Mouse (Mus musculus) CH12.LX (cell line): ENCODE measurements at regions not wholly inside any gene's neighbourhood (a gene's known extent, or its start where the extent isn't known, plus 50 kb on each side); places are given as distances from the start of the nearest gene placed in this dataset.

Experiments
- CTCF ChIP-seq, 2 experiments: IDR thresholded peaks in 1 of 2; conservative IDR thresholded peaks in 1 of 2; 2 replicates each; pipeline ENCODE4 v1.5.1; 2011 to 2012; ENCODE audit warnings: low read depth in 2 of 2, low read length in 2 of 2, improper control_type of control experiment in 1 of 2, inconsistent platforms in 1 of 2, mild to moderate bottlenecking in 1 of 2, moderate library complexity in 1 of 2
- EP300 ChIP-seq: IDR thresholded peaks from 2 replicates; pipeline ENCODE4 v1.6.1; 2011; ENCODE audit warnings: low read length, improper control_type of control experiment
- MAFK ChIP-seq: IDR thresholded peaks from 2 replicates; pipeline ENCODE4 v1.6.1; 2011; ENCODE audit warnings: low read length, improper control_type of control experiment; ENCODE audit not compliant: insufficient replicate concordance
- MEF2A ChIP-seq: IDR thresholded peaks from 2 replicates; pipeline ENCODE4 v1.6.1; 2014; ENCODE audit warnings: low read depth, mild to moderate bottlenecking, inconsistent platforms, low read length, improper control_type of control experiment, borderline replicate concordance
- MXI1 ChIP-seq: IDR thresholded peaks from 2 replicates; pipeline ENCODE4 v1.6.1; 2011; ENCODE audit warnings: mild to moderate bottlenecking, low read depth, low read length, improper control_type of control experiment
- NRF1 ChIP-seq: IDR thresholded peaks from 2 replicates; pipeline ENCODE4 v1.6.1; 2014; ENCODE audit warnings: low read depth, mild to moderate bottlenecking, inconsistent platforms, low read length, improper control_type of control experiment, moderate library complexity
- POLR2A ChIP-seq: IDR thresholded peaks from 2 replicates; pipeline ENCODE4 v1.6.1; 2011; ENCODE audit warnings: low read depth, mild to moderate bottlenecking, improper control_type of control experiment, low read length
- SMC3 ChIP-seq: IDR thresholded peaks from 2 replicates; pipeline ENCODE4 v1.6.1; 2011; ENCODE audit warnings: low read depth, low read length, improper control_type of control experiment
- TBP ChIP-seq: conservative IDR thresholded peaks from 2 replicates; pipeline ENCODE4 v1.6.1; 2011; ENCODE audit warnings: low read depth, low read length, improper control_type of control experiment
- UBTF ChIP-seq: IDR thresholded peaks from 2 replicates; pipeline ENCODE4 v1.6.1; 2012; ENCODE audit warnings: low read depth, mild to moderate bottlenecking, inconsistent platforms, low read length, improper control_type of control experiment, moderate library complexity
- ZC3H11A ChIP-seq: IDR thresholded peaks from 2 replicates; pipeline ENCODE4 v1.6.1; 2012; ENCODE audit warnings: low read depth, mild to moderate bottlenecking, inconsistent platforms, low read length, improper control_type of control experiment
- ZMIZ1 ChIP-seq: IDR thresholded peaks from 2 replicates; pipeline ENCODE4 v1.6.1; 2012; ENCODE audit warnings: low read depth, mild to moderate bottlenecking, inconsistent platforms, low read length, improper control_type of control experiment

DNA sequence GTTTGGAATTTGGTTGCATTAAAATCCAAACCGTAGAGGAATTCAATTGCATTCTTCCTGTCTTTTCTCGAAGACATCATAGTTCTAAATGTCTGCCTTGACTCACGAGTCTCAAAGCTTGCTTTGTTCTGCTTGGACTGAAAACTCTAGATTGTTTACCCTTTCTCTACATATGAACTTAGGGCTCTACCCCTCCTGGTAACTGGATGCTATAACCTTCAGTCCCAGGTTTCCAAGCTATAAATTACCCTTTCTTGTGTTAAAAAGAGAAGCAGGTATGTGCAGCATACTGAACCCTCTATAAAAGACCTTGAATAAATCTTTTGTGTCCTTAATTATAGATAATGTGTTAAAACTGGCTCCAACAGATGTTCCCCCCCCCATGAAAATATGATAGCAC, 243.7 kb upstream of the Cxadr start:
- no peak for TF ChIP-seq TBP
- TF ChIP-seq CTCF (conservative IDR thresholded peaks at IDR 0.05 in 1 of 2, IDR thresholded peaks at IDR 0.05 in 1 of 2; ENCODE audit: low read depth in 2 of 2, low read length in 2 of 2): no peak
- TF ChIP-seq EP300: no peak
- no peak for TF ChIP-seq ZMIZ1
- TF ChIP-seq POLR2A: no peak
- no peak for TF ChIP-seq MEF2A
- no peak for TF ChIP-seq NRF1
- TF ChIP-seq SMC3: no peak
- no peak for TF ChIP-seq MAFK
- no peak for TF ChIP-seq MXI1
- no peak for TF ChIP-seq ZC3H11A
- no peak for TF ChIP-seq UBTF
